Mouse (Mus musculus): ENCODE results near the gene A730071L15Rik.

The A730071L15Rik gene

DNA sequence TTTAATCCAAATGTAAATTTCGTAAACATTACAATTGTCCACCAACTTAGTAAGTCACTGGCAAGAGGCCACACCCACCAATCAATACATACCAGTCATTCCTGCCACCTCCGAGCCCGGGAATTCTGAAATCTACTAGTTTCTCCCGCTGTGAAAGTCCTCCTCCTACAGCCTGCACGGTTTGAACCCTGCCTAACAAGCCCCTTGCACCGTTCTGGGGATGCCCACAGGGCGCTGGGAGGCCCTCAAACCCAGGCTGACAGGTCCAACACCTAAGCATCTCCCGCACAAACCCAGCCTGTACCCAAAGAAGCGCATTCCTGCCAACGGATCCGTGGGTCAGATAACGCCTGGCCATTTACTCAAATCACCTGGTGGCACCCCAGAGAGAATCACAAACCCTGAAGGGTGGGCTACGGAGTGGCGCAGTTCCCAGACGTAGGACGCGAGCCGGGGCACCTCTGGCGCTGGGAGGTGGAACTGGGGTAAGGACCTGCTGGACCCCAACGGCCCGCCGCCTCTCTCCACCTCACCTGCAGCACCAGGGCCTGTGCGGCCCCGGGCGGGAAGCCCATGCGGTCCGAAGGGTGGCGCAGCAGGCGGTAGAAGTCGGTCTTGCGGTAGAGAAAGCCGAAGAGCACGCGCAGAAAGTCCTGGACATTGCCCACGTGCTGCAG lies at the start of gene A730071L15Rik:
TSS of gene A730071L15Rik (plus strand) at position 620 of the 677 bp plus-strand sequence.
- no peak for DNase-seq (ENCODE audit: low spot score)

DNA sequence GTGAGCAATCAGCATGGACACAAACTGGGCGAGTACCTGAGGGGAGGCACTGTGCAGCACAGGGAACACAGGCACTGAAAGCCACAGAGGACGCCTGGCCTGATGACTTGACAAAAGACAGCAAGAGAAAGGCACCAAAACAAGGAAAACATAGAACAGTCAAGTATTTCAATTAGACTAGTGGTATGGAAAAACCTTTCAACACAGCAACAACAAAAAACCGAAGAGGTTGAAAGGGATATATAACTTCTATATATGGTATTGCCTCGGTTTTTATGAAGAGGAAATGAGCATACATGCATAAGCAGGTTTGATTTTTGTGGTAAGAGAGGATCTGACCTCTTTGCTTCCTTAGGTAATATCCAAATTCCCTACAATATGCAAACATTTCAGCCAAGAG lies 47.0 kb upstream of the A730071L15Rik start:
- no peak for DNase-seq (ENCODE audit: low spot score)

DNA sequence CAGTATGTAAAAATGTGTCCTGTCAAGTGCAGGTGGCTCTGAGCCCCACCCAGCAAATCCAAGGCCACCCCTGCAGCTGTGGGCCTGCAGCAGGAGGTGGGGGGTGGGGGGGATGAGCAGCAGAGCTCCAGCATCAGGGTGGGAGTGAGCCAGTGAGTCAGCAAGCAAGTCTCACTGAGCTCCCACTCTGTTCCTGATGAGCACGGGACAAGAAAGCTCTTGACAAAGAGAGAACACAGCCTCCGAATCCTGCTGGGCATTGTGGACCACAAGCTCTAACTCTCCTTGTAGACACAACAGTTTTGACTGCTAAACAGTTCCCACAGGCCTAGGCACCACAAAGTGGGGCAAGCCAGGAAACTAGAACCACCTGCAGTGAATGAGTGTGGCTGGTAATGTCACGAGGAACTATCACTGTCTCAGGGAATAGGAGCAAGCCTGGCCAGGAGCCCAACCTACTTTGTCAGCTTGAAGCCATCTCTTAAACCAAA lies 45.6 kb upstream of the A730071L15Rik start:
- DNase-seq (ENCODE audit: low spot score), result no peak

DNA sequence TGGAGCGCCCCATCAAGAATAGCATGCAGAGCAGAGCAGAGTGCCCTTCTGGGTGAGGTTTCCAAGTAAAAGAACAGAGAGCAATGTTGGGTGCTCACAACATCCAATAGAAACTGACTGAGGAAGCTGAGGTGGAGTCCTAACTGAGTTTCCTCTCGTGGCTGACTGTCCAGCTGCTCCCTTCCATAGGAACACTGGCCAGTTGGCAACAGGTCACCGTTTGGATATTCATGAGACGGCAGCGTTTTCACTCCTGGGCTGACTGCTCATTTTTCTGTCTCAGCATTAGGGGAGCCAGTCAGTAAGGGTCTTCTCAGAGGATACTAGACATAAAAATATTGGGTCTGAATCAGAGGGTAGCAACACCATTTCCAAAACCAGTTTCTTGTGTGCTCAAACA lies 43.2 kb upstream of the A730071L15Rik start:
- no peak for DNase-seq (ENCODE audit: low spot score)

DNA sequence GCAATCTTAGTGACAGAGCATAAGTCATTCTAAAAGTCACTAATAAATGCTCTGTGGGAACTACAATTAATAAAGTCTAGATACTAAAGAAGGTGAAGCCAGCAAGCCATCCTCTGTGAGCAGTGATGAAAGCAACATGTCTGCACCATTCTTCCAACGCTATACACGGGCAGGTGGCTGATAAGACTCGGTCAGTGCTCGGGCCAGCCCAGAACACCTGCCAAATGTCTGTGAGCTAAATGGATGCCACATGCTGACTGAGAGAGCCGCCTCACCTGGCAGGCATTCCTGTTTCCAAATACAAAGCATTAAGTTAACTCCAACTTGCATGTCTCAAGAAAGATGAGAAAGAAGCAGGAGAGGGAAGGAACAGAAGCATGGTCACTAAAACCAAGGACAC lies 42.7 kb upstream of the A730071L15Rik start:
- no peak for DNase-seq (ENCODE audit: low spot score)

DNA sequence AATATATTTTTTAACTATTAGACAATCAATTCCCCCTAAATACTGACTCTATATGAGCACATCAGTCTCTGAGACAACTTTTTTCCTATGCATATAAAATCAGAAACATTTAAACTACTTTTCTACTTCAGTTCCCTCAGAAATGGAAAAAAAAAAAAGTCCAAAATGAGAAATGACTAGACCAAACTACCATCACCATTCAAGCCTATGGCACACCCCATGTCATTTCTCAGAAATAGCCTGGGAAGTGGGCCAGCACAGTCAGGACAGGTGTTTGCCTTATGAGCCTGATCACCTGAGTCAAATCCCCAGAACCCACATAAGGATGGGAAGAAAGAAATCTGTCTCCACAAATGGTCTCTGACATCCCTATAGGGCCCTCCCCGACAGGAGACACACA lies 41.3 kb upstream of the A730071L15Rik start:
- DNase-seq (ENCODE audit: low spot score), result no peak

DNA sequence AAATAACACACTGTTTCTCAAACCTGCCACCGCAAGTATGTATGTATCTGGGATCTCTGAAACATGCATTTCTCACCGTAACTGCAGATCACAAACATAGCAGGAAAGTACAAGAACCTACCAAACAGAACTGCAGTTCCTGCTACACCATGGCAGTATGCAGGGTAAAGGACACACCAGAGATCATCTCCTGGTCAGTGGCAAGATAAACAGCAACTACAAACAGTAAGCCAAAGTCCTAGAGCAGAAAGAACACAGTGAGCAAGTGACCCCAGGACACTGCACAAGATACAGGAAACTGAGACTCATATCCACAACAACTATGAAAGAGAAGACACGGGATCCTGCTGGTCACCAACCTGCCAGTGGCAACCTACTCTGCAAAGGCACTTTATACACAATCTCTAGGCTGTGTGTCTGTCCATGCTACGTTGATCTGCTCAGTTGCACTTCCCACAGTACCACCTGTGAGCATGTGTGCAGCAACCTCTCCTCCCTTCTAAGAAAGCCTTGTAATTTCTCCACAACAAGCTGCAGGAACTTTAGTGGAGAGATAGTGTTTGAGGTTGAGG lies 40.0 kb upstream of the A730071L15Rik start:
- no peak for DNase-seq (ENCODE audit: low spot score)

DNA sequence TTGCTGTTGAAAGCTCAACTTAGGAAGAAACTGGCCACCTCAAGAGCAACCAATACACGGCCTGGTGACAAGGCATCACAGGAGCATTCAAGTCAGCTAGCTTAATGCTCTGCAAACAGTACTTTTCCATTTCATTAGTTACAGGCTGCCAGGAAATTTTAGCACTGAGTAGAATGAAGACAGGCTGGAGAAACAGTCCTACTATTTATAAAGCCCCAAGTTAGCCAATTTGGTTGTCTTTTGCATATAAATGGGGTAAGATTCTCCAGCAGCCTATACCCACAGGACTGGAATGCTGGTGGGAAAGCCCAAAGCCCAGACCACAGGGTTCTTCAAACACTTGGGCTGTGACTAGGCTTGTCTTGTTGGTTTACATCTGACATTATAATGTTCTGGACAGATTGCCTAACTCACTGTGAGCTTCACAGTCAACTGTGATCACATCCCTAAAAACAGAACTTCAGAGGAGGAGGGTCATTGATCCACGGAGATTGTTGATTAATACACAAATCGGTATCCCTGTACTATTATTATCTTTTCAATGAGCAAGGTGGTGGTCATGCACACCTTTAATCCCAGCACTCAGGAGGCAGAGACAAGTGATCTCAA lies 39.1 kb upstream of the A730071L15Rik start:
- DNase-seq (ENCODE audit: low spot score), result no peak

DNA sequence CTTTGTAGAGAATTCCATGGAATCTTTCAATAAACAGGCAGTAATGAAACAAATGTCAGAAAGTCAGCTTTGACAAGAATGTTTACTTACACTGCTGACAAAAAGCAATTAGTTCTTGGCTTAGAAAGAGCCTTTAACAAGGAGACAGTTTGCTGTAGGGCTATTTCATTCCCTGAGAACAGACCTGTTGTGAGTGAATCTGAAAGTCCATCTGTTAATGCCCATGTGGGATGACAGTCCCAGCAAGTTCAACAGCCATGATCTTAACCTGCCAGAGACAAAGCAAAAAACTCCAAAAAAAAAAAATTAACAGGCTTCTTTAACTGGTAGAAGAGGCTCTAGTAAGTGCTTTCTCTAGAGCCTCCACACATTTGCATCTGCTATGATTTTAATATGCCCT lies 38.3 kb upstream of the A730071L15Rik start:
- DNase-seq (ENCODE audit: low spot score), result no peak

DNA sequence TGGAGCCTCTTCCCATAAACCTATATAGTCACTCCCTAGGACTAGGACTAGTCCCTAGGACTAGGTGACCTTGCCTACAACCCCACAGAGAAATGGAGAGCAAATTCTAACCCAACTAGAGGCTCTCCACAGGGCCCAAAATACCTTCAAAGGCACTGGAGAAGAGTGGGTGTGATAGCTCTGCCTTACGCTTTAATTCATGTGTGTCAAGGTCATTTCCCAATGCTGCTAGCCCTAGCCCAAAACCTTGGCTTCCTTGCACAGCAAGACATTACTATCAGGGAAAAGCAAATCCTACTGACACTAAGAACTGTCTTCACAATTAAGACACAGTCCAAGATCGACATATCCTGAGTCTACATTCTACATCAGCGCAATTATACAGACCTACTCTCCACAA lies 36.8 kb upstream of the A730071L15Rik start:
- DNase-seq (ENCODE audit: low spot score), result no peak

DNA sequence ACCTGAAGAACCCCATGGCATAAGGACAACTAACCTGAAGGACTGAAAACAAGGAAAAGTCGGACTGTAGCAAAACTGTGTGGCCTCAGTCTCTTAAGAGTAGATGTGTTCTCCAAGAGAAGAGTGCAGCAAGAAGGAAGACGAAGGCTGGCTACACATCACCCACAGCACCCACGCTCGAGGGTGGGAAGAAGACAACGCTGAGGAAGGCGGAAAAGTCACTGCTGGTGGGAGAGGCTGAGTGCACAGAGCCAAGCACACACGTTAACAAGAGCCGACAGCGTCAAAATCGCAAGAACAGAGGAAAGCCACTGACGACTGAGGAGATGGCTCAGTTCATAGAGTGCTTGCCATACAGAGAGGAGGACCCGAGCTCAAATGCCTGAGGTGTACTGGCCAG lies 36.1 kb upstream of the A730071L15Rik start:
- no peak for DNase-seq (ENCODE audit: low spot score)

DNA sequence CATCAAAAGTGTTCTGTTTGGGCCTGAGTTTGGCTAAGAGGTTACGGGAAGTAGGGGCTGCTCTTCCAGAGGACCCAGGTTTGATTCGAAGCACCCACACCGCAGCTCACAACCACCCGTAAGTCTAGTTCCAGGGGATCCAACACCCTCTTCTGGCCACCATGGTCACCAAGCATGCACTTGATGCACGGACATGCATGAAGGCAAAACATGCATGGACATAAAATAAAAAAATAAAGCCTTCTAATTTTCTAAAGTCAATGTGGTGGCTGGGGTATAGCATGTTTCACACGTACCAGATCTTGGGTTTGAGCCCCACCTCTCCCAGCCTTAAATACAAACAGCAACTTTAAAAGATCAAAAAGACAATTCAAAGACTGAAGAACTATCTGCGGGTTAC lies 35.0 kb upstream of the A730071L15Rik start:
- no peak for DNase-seq (ENCODE audit: low spot score)

DNA sequence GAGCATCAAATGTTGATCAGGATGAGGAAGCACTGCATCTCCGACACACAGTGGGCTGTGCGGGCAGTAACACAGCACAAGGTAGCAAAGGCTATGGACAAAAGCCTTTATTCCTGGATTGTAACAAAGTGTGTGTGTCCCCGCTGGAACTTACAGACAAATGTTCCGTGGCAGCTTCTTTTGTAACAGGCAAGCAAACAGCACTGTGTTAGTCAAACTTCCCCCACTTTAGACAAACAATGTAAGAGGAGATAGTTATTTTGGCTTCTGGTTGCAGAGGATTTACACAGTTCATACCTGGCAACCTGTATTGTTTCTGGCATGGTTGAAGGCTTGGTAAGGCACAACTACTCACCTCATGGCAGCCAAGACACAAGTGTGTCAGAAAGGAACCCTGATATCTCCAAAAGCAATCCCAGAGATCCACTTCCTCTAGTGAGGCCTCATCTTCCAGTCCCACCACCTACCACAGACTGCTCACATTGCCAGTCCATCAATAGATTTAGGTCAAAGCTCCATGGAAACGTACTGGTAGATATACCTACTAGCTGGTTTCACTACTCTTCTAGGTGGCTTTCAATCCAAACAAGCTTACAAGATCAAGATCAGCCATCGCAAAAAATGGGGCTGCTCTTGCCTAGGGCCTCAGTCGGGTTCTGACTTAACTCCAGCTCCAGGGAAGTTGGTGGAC lies 34.3 kb upstream of the A730071L15Rik start:
- no peak for DNase-seq (ENCODE audit: low spot score)

DNA sequence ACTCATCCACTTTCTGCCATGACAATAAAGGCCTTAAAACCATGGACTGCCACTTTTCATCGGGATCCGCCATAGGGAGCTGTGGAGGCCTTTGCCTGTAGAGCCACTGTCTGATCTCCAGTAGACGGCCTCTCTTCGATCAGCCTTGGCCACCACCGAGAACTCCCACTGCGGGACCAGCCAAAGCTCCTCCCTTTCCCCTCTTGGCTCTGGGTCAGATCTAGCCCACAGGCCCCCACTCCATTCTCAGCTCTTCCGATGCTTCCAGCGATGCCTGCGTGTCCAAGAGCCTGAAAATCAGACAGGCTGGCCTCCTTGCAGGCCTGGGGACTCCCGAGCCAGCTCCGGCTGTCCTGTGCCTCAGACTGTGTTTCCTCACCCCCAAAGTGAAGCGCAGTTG lies 33.5 kb upstream of the A730071L15Rik start:
- DNase-seq (ENCODE audit: low spot score), result no peak

DNA sequence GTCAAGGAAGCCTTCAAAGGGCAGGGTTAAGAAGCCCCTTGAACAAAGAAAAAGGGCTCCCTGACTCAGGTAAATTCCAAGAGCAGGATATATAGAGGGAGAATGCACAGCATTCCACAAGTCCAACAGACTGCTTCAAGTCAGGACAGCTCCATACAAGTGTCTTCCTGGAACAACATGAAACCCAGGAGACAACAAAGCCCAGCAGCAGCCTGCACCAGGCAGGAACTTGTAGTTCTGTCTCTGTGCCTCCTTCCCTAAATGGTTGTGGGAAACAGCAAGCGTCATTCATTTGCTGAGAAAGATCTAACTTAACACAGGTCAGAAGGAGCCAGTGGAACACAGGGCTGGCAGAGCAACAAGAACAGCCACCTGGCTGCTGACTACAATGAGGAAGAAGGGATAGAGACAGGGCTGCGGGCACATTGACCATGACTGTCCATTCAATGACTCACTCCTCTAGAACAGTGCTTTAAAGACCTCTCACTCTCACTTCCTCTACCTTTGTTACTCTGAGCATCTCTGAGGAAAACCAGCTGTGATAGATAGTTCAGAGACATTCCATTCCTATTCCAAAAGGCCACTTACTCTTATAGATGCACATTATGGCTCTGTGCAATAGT lies 30.7 kb upstream of the A730071L15Rik start:
- no peak for DNase-seq (ENCODE audit: low spot score)

DNA sequence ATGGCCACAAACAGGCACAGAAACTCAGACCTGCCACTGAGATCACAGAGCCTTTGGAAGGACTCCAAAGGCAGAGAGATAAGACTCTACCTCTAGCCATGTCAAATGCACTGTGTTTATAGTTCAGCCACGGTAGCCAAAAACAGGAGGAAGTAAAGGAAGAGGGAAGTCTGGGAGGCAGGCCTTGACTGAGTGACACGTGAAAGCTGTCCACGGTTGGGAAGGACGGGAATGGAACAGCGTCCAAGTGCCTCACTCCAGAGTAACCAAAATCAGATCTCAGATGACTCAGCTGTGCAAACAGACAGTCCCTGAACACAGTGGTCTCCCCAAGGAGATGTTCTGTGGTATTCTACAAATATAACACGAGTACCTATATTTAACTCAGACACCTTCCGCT lies 25.1 kb upstream of the A730071L15Rik start:
- peak; percentile 12 for DNase-seq (ENCODE audit: low spot score)

DNA sequence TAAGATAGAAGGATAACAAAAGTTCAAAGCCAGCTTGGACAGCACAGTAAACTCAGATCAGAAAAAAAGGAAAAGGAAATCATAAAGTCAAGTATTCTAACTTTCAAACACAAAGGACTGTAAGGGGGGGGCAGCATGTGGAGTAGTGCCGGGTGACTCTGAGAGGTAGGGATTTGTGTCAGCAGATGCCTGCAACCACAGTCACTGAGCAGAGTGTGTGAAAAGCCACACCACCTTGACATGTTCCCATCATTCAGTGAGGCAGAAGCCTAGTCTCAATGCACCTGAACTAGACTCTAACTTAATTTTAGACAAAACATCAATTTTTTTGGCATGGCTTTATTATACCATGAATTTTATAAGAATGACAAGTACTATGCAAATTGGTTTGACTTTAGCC lies 24.3 kb upstream of the A730071L15Rik start:
- no peak for DNase-seq (ENCODE audit: low spot score)

DNA sequence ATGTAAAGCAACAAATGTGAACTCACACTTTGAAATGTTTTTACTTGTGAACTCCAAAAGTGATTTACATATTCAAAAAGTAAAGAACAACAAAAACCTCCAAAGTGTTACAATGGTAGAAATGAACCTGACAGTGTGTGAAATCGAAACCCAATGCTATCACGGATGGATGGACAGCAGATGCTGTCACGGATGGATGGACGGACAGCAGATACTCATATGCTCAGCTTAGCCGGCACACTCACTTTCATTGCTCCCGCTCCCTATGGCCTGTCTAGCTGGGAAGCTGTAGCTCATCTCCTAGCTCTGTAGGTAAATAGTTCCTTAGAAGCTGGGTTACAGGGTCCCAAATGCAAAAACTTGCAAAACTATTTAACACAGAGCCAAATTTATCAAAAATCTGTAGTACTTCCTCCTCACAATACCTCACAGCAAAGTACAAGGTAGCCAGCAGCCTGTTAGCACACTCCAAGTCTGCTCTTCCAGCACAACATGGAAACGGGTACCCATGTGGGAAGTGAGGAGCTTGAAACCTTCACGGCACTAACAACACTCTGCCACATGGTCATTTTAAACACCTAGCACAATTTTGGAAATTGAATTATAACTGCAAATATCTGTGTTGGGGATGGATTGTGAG lies 21.9 kb upstream of the A730071L15Rik start:
- no peak for DNase-seq (ENCODE audit: low spot score)

DNA sequence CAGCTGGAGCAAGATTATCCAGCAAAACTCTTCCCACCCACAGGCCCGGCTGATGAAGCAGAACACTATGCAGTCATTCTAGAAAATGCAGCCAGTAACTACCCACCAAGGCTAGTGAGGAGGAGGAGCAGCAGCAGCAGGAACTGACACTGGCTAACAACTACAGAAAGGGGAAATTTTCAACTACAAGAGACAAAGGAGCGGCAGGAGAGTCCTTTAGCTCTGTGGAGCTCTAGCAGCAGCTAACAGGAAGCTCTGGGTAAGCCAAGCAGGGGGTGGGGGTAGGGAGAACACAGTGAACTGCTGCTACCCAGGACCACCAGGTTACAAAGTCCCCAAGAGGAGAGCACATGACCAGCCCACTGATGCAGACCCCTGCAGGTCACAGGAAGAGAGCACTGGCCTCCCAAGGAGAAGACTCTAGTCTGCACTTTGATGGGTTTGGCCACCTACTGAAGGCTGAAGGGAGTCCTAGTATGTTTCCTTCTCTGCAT lies 21.1 kb upstream of the A730071L15Rik start:
- no peak for DNase-seq (ENCODE audit: low spot score)

DNA sequence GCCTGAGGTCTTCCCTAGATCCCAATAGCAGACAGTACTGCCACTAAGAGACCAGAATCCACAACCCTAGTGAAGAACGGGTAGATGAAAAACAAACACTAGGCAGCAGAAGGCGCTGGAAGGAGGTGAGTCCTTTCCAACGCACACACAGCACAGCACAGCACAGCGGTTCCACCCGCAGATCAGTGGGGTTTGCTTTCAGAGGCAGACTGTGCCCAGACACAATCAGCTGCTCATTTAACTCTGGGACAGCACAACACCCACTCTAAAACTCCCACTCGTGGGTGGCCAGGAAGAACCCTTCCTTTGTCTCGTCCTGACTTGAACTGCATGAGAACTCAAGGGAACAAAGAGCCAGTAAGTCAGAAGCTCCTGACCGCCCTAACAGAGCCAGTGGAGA lies 20.6 kb upstream of the A730071L15Rik start:
- DNase-seq (ENCODE audit: low spot score), result no peak

DNA sequence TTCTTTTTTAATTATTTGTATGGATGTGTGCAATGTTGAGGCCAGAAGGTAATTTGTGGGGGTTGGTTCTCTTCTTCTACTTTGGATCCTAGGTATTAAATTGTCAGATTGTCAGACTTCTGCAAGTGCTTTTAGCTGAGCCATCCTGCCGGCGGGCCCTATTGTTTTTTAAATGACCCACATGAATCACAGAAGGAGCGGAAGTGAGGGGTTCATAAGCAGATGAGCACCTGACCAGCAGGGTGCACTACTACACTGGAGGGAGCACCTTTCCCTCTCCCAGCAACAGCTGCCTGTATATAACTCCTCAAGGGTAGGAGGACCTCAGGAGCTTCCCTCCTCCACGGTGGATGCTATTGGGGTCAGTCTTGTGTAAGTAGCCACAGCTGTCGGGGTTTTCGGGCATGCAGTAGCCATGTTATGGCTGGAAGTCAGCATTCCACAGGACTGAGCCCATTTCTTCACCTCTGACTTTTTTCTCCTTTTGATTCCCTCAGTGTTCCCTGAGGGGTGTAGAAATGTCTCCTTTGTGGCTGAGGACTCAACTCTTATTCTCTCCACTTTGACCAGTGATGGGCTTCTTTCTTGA lies 18.9 kb upstream of the A730071L15Rik start:
- DNase-seq (ENCODE audit: low spot score), result no peak
